Mouse (Mus musculus) kidney, embryonic 16.5 days (tissue): ENCODE results near the gene 0610010K14Rik. TPM values are rescaled to one million over a fixed set of nuclear protein-coding genes. Genes with fewer than 3 reads are reported as not detected.

Experiments
- ATAC-seq: fragments of 200-750 bp; cut with Nextera tagmentation; 2 replicates; pipeline ENCODE4 v1.8.0; 2017; ENCODE audit warnings: moderate TSS enrichment; ENCODE audit not compliant: low FRiP score, low TSS enrichment
- H3K27ac ChIP-seq: fragments of 300-500 bp; sonication (generic); 2 replicates; pipeline ENCODE4 v1.5.1; 2014; ENCODE audit warnings: low read length
- H3K27me3 ChIP-seq: fragments of 300-500 bp; sonication (generic); 2 replicates; pipeline ENCODE4 v1.6.1; 2014; ENCODE audit warnings: low read length, control low read depth, mixed read lengths; ENCODE audit not compliant: insufficient read depth
- H3K36me3 ChIP-seq: fragments of 300-500 bp; sonication (generic); 2 replicates; pipeline ENCODE4 v1.6.1; 2014; ENCODE audit warnings: low read length, control low read depth, mixed read lengths; ENCODE audit not compliant: insufficient read depth
- H3K4me1 ChIP-seq: fragments of 300-500 bp; sonication (generic); 2 replicates; pipeline ENCODE4 v1.6.1; 2014; ENCODE audit warnings: low read length, control low read depth, mixed read lengths; ENCODE audit not compliant: insufficient read depth
- H3K4me2 ChIP-seq: fragments of 300-500 bp; sonication (generic); replicated peaks from 2 replicates; pipeline ENCODE4 v1.6.1; 2014; ENCODE audit warnings: low read depth, low read length
- H3K4me3 ChIP-seq: fragments of 300-500 bp; sonication (generic); 2 replicates; pipeline ENCODE4 v1.5.1; 2014; ENCODE audit warnings: mild to moderate bottlenecking, low read length
- H3K9ac ChIP-seq: fragments of 300-500 bp; sonication (generic); replicated peaks from 2 replicates; pipeline ENCODE4 v1.6.1; 2014; ENCODE audit warnings: low read length
- H3K9me3 ChIP-seq: fragments of 300-500 bp; sonication (generic); 2 replicates; pipeline ENCODE4 v1.6.1; 2016; ENCODE audit warnings: low read length, control low read depth
- WGBS: fragments of 180-500 bp; shearing (Covaris S2); extraction: QIAGEN DNeasy Blood & Tissue Kit; methylation state at CpG from one replicate; pipeline ENCODE4 v1.1.7; 2014; 5-methylcytosine and 5-hydroxymethylcytosine counted together
- polyA plus RNA-seq: library from polyadenylated mRNA; unstranded; fragments of >200 nt; fragmentation: Nextera tagmentation; extraction: Ambion mirVana; gene quantifications from 2 replicates; pipeline ENCODE4 v1.2.1, GENCODE M21; 2015

The 0610010K14Rik gene
- polyA plus RNA-seq, result 170 and 173 TPM in 2 replicates

DNA sequence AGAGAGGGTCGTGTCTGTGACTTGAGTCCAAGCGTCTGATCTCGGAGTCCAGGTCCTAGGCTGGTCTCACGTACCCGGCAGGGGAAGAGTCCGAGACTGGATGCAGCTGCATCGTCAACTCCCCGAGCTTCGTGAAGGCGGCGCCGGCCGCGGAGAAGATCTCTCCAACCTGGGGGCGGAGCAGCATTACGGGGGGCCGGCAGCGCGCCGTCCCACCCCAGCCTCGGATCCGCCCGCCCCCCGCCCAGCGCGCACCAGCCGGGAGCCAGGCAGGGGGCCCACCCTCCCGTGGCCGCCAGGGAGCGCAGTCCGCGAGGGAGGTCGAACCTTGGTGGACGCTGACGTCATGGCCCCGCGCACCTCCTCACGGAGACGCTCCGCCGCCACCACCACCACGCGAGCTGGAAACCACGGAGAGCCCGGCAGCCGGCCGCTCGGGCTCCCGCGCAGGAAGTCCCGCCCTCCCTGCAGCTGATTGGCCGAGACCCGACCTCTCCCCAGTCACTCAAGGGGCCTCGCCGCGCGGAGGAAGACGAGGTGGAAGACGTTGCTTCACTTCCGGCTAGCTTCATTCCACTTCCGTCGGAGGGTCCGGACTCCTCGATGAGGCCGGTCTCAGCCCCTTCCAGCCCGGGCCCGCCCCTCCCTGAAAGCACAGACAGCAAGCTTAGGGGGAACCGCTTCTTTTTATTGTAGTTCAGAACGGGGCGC is at the start of gene 0610010K14Rik:
Gene 0610010K14Rik, minus strand, starts transcription at position 458 of the 711 bp plus-strand sequence.
- H3K36me3 ChIP-seq, result peaks cover 11% of the 10 kb centered on the region; the same call in 1 of the 2 replicates
- H3K9me3 ChIP-seq, result no peaks in the 10 kb centered on the region
- H3K9ac ChIP-seq, result peak within 1 kb of the TSS; percentile 96
- H3K27ac ChIP-seq, result peak within 1 kb of the TSS; percentile 93
- H3K4me1 ChIP-seq, result peaks cover 45% of the 10 kb centered on the region
- H3K4me3 ChIP-seq, result peak within 1 kb of the TSS; percentile 99
- WGBS, result under 1% methylated on average over 49 of the region's 70 CpGs
- peak within 1 kb of the TSS; percentile 96 for H3K4me2 ChIP-seq
- H3K27me3 ChIP-seq, result no peaks in the 10 kb centered on the region
- ATAC-seq, result peak; percentile 95

DNA sequence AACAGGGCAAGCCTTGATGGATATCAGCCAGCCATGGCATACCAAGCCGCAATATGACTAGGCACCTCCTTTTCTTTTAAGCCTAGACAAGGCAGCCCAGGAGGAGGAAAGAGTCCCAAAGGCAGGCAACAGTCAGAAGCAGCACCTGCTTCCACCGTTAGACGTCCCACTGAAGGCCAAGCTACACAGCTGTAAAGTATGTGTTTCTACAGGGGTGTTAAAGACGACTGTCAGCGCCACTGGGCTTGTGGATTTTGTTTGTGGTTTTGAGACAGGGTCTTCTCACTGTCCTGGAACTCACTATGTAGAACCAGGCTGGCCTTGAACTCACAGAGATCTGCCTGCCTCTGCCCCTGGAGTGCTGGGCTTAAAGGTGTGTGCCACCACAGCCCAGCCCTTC is 48.0 kb upstream of the 0610010K14Rik start:
- Histone ChIP-seq H3K9me3 (no peaks in the 10 kb centered on the region), H3K4me3 (no peak overlapping the region), H3K4me2 (no peak overlapping the region), H3K27ac (no peak overlapping the region), H3K9ac (no peak overlapping the region), H3K36me3 (no peaks in the 10 kb centered on the region), H3K4me1 (peaks cover 5% of the 10 kb centered on the region; the same call in 1 of the 2 replicates), H3K27me3 (no peaks in the 10 kb centered on the region)
- WGBS, result 76% methylated on average over 5 of the region's 5 CpGs
- ATAC-seq, result no peak

DNA sequence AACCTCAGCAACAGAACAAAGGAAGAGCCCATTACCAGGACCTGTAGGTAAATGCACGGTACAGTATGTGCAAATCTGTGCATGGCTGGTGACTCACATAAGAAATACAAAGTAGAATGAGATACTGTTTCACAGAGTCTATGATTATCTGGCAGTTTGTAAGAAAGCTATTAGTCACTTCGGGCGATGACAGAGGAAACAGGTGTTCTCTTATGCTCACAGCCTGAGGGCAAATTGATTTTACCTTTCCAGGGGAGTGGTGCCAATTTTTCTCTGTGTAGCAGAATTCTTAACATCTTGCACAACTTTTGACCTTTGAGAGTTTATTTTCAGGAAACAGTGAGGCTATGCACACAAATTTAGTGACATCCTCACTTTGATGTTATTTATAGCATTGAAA is 47.0 kb upstream of the 0610010K14Rik start:
- no peaks in the 10 kb centered on the region for H3K9me3 ChIP-seq
- ATAC-seq, result no peak
- WGBS, result 67% methylated on average over 3 of the region's 3 CpGs
- no peaks in the 10 kb centered on the region for H3K36me3 ChIP-seq
- H3K4me3 ChIP-seq, result no peak overlapping the region
- H3K27ac ChIP-seq, result no peak overlapping the region
- no peaks in the 10 kb centered on the region for H3K27me3 ChIP-seq
- peaks cover 5% of the 10 kb centered on the region; the same call in 1 of the 2 replicates for H3K4me1 ChIP-seq
- no peak overlapping the region for H3K9ac ChIP-seq
- H3K4me2 ChIP-seq, result no peak overlapping the region

DNA sequence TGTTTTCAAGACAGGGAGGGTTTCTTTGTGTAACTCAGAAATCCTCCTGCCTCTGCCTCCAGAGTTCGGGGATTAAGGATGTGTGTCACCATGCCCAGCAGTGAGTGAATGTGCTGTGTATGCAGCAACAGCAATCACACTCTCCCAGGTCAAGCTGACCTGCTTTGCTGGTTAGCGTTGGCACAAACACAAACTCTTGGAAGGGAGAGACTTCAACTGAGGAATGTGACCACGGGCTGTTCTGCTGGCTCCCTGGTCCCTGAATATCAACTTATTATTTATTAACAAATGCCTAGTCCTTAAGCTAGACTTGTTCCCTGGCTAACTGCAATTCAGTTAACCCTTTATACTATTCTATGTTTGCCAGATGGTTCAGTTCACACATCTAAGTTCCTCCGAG is 46.0 kb upstream of the 0610010K14Rik start:
- peaks cover 5% of the 10 kb centered on the region; the same call in 1 of the 2 replicates for H3K4me1 ChIP-seq
- H3K4me2 ChIP-seq, result no peak overlapping the region
- no peaks in the 10 kb centered on the region for H3K9me3 ChIP-seq
- 66% methylated on average over 4 of the region's 4 CpGs for WGBS
- H3K27ac ChIP-seq, result no peak overlapping the region
- H3K27me3 ChIP-seq, result no peaks in the 10 kb centered on the region
- H3K9ac ChIP-seq, result no peak overlapping the region
- H3K36me3 ChIP-seq, result no peaks in the 10 kb centered on the region
- no peak overlapping the region for H3K4me3 ChIP-seq
- ATAC-seq, result no peak

DNA sequence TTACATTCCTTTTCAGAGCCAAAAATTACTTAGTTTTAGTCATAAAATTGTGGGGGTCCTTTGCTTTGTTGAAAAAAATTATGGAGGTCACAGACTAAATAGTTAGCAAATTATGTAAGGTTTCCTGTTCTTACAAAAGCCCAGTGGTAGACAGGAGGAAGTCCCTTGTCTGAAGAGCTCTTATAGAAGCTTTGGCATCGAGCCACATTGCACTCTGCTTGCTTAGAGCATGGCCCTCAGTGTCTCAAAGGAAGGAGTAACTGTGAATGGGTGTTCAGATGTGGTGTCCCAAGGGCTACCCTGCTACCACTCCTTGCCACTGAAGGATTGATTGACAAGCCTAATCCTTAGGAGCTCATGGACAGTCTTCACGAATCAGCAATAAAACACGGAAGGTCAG is 42.7 kb upstream of the 0610010K14Rik start:
- peaks cover 5% of the 10 kb centered on the region; the same call in 1 of the 2 replicates for H3K4me1 ChIP-seq
- no peak overlapping the region for H3K9ac ChIP-seq
- H3K27me3 ChIP-seq, result no peaks in the 10 kb centered on the region
- ATAC-seq, result no peak
- no peak overlapping the region for H3K27ac ChIP-seq
- H3K9me3 ChIP-seq, result no peaks in the 10 kb centered on the region
- no peaks in the 10 kb centered on the region for H3K36me3 ChIP-seq
- H3K4me3 ChIP-seq, result no peak overlapping the region
- H3K4me2 ChIP-seq, result no peak overlapping the region
- 62% methylated on average over 3 of the region's 3 CpGs for WGBS

DNA sequence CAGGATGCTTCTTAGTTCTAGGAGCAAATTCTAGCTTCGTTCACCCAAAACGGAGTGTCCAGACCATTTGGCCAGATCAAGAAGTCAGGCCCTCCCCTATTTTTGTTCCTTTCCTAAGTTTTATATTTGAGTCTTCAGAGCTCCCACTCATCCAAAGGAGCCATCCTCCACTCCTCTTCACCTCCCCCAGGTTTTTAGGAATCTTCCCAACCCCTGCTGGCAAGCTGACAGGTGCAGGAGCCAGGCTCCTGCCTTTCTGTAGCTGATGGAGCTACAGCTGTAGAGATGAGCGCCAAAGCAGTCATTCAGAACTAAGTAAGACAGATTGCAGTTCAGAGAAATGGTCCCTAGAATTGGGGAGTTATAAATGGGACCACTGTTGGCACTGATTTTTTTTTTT is 41.2 kb upstream of the 0610010K14Rik start:
- no peaks in the 10 kb centered on the region for H3K36me3 ChIP-seq
- H3K9me3 ChIP-seq, result no peaks in the 10 kb centered on the region
- no peak for ATAC-seq
- H3K4me1 ChIP-seq, result peaks cover 3% of the 10 kb centered on the region; the same call in 1 of the 2 replicates
- H3K9ac ChIP-seq, result no peak overlapping the region
- WGBS, result 75% methylated on average over 3 of the region's 3 CpGs
- no peak overlapping the region for H3K4me2 ChIP-seq
- H3K27me3 ChIP-seq, result no peaks in the 10 kb centered on the region
- no peak overlapping the region for H3K27ac ChIP-seq
- no peak overlapping the region for H3K4me3 ChIP-seq

DNA sequence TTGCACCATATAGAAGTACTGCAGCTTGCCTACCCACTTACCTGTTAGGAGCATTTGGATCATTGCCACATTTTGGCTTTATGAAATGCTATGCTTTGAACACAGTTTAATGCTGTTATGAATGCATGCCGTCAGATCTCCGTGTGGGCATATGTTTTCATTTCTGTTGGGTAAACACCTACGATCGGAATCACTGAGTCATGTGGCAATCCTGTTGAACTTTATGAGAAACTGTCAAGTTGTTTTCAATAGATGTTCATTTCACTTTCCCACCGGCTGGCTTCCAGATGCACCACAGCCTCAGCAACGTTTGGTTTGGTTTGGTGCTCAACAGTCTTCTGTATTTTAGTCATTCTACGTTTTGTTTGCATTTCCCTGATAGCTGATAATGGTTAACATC is 33.9 kb upstream of the 0610010K14Rik start:
- no peak overlapping the region for H3K9ac ChIP-seq
- WGBS, result 83% methylated on average over 7 of the region's 7 CpGs
- no peaks in the 10 kb centered on the region for H3K4me1 ChIP-seq
- ATAC-seq, result no peak
- H3K36me3 ChIP-seq, result no peaks in the 10 kb centered on the region
- no peak overlapping the region for H3K4me3 ChIP-seq
- H3K9me3 ChIP-seq, result no peaks in the 10 kb centered on the region
- no peak overlapping the region for H3K27ac ChIP-seq
- H3K4me2 ChIP-seq, result no peak overlapping the region
- H3K27me3 ChIP-seq, result no peaks in the 10 kb centered on the region

DNA sequence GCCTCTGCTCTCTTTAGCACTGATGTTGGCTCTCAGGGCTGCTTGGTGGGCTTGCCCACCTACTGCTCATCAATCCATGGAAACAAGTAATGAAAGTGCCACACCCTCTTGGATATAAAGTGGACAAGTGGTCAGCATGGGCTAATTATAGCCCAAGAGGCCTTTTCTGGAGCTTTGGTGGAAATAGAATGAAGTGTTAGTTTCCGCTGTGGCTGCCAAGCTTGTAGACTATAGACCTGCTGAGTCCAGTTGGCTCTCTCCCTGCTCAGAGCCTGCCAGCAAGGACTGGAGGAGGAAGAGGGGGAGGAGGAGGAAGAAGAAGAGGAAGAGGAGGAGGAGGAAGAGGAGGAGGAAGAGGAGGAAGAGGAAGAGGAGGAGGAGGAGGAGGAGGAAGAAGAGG is 28.7 kb upstream of the 0610010K14Rik start:
- H3K27ac ChIP-seq, result no peak overlapping the region
- no peaks in the 10 kb centered on the region for H3K9me3 ChIP-seq
- no peak overlapping the region for H3K4me3 ChIP-seq
- H3K4me2 ChIP-seq, result no peak overlapping the region
- H3K9ac ChIP-seq, result no peak overlapping the region
- H3K27me3 ChIP-seq, result no peaks in the 10 kb centered on the region
- H3K36me3 ChIP-seq, result no peaks in the 10 kb centered on the region
- no peak for ATAC-seq
- 85% methylated on average over 1 of the region's 1 CpGs for WGBS
- H3K4me1 ChIP-seq, result no peaks in the 10 kb centered on the region

DNA sequence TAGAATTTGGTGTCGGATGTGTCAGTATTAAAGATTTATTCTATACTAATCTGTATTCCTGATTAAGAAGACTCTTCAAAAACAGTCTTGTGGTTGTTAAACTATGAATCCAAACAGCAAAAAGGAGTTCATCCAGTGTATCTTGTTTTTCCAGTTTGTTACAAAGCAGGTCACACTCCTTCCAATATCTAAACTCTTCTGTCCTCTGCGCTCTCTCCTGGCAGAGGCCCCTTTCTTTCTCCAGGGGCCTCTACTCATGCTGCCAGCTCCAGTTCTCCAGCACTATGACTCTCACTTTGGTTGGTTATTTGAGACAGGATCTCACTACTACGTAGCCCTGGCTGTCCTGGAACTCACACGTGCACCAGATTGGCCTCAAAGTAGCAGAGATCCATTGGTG is 28.1 kb upstream of the 0610010K14Rik start:
- Histone ChIP-seq H3K27me3 (no peaks in the 10 kb centered on the region), H3K4me1 (no peaks in the 10 kb centered on the region), H3K36me3 (no peaks in the 10 kb centered on the region), H3K27ac (no peak overlapping the region), H3K9me3 (no peaks in the 10 kb centered on the region), H3K4me2 (no peak overlapping the region), H3K9ac (no peak overlapping the region), H3K4me3 (no peak overlapping the region)
- WGBS, result 62% methylated on average over 4 of the region's 4 CpGs
- no peak for ATAC-seq

DNA sequence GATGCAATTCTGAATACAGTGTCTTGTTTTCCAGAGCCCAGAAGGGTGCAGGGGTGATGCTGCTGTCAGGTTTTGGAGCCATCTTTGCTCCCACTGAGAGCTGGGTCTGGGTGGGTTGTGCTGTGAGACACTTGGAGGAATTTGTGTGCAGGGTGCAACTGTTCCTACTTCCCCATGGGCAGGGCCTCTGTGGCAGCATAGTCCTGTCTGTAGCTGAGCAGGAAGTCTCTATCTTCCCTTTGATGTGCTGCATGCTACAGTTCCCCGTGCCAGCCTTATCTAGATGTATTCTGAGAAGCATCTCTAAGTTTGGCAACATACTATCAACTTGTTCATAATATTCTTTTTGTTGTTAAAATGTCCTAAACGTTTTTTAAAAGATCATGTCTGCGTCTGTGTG is 27.5 kb upstream of the 0610010K14Rik start:
- Histone ChIP-seq H3K27ac (no peak overlapping the region), H3K4me3 (no peak overlapping the region), H3K36me3 (no peaks in the 10 kb centered on the region), H3K4me2 (no peak overlapping the region), H3K27me3 (no peaks in the 10 kb centered on the region), H3K9ac (no peak overlapping the region), H3K9me3 (no peaks in the 10 kb centered on the region), H3K4me1 (no peaks in the 10 kb centered on the region)
- WGBS, result 43% methylated on average over 3 of the region's 3 CpGs
- ATAC-seq, result no peak
